Mouse (Mus musculus): ENCODE data around the gene Tlr4.

DNA sequence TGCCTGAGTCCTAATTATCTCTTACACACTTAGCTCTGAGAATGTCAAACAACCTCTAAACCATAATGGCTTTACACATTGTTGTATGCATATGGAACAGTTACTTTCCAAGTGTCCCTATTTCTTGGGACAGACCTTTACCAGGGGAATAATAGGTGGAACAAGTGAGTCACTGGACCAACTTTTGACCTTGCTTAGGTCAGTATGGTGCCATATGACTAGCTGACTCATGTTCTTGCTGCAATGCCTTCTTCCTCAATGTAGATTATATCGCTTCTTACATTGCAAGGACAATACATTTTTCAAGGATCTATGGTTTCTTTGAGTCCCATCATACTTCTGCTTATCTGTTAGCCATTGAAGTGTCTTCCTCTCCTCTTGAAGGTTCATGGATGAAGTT, 29.6 kb downstream of the Tlr4 start:
- TF ChIP-seq POLR2A (IDR thresholded peaks at IDR 0.05; ENCODE audit: low read depth, low read length) (no peak), CTCF (IDR thresholded peaks at IDR 0.05; ENCODE audit: borderline replicate concordance, insufficient read depth, low read length) (no peak)

Measured in embryonic fibroblast, embryonic 13.5 days (primary cell).